Mouse (Mus musculus): ENCODE results near the gene Vdr.

DNA sequence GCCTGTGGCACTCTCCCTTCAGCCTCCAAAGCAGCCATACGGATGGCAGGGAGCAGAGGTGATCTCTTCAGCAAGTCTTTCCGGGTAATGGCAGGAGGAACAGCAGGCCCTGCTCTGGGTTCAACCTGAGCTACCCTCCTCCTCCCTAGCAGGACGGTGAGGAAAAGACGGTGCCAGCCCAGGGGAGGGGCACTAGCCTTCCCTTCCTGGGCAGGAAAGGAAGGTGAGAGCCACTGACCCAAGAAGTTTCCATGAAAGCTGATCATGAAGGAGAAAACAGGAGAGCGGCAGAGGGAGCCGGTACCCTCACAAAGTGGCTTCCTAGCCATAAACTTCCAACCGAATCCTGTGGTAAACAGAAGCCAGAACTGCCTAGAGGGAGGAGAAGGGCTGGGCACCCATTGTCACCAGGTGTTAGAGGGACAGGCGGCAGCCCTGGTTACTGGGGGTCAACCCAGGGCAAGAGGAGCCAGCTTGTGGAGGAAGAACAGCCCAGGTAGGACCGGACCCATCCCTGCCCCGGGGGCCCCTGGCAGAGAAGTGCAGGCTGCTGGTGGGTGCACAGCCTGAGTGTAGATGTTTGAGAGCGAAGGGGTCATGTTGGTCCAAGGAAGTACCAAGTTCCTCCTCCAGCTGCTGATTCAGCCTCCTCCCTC lies 34.6 kb upstream of the Vdr start:
- TF ChIP-seq CTCF (IDR thresholded peaks at IDR 0.05): no peak
- no peak for TF ChIP-seq EP300 (IDR thresholded peaks at IDR 0.05)

Measured in lung, postnatal 0 days (tissue).